Mouse (Mus musculus) kidney, adult 2 months (tissue): ENCODE measurements around the gene Cacna1a.

ENCODE experiments used
- CTCF ChIP-seq: fragments of 200-500 bp; conservative IDR thresholded peaks from 2 replicates; pipeline ENCODE4 v1.5.1; 2011; ENCODE audit warnings: low read depth, mild to moderate bottlenecking, control low read depth, low read length, moderate library complexity, mixed read lengths; ENCODE audit not compliant: insufficient read depth, insufficient read length
- POLR2A ChIP-seq: fragments of 200-500 bp; IDR thresholded peaks from one replicate; pipeline ENCODE4 v1.6.1; 2011; ENCODE audit warnings: low read depth, low read length, control low read depth

DNA sequence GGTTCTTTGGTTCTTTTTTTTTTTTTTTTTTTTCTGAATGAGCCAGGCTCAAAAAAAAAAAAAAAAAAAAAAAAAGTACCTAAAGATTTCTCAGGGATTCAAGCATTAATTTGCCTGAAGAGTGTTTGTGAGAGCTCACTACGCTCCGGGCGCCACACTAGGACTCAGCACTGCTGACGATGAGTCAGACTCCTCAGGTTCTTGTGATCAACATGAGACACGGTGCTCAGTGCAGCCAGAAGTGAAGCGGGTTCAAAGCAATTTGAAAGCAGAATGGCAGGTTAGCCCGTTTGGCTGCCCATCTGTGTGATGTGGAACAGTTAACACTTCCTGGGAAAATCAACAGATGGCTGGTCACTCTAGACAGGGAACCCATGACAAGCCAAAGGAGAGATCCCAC is 139.8 kb downstream of the Cacna1a start:
- TF ChIP-seq POLR2A: no peak
- TF ChIP-seq CTCF: no peak
